Mouse (Mus musculus) kidney, adult 2 months (tissue): Measurements from ENCODE around the gene Itgb5.

Experiments used
- CTCF ChIP-seq: fragments of 200-500 bp; conservative IDR thresholded peaks from 2 replicates; pipeline ENCODE4 v1.5.1; 2011; ENCODE audit warnings: low read depth, mild to moderate bottlenecking, control low read depth, low read length, moderate library complexity, mixed read lengths; ENCODE audit not compliant: insufficient read depth, insufficient read length
- POLR2A ChIP-seq: fragments of 200-500 bp; IDR thresholded peaks from one replicate; pipeline ENCODE4 v1.6.1; 2011; ENCODE audit warnings: low read depth, low read length, control low read depth

GRCm38 (mm10) chr16:33891099-33891498 is 61.6 kb downstream of the Itgb5 start:
- TF ChIP-seq CTCF, result no peak
- no peak for TF ChIP-seq POLR2A
